Mouse (Mus musculus): ENCODE measurements around the gene Pxdn. TPM values are rescaled to one million over a fixed set of nuclear protein-coding genes. Genes with fewer than 3 reads are reported as not detected.

The Pxdn gene
- polyA plus RNA-seq, 1 experiment from 2014 or later = 72.1 TPM

- Histone ChIP-seq H3K9me3 (no peaks in the 10 kb centered on the region), H3K27ac (no peak overlapping the region), H3K27me3 (ENCODE audit: poor library complexity, severe bottlenecking) (no peaks in the 10 kb centered on the region), H3K4me3 (no peak overlapping the region), H3K36me3 (replicated peaks) (peaks cover 16% of the 10 kb centered on the region), H3K4me1 (peaks cover 41% of the 10 kb centered on the region)
- DNase-seq (ENCODE audit: extremely low spot score, low spot score) = no peak
- WGBS = 89% methylated on average over 5 of the region's 5 CpGs
Measured at GRCm38 (mm10) chr12:29958637-29959036, 21.2 kb downstream of the Pxdn start.

GRCm38 (mm10) chr12:29961041-29961440 is 23.6 kb downstream of the Pxdn start:
- 89% methylated on average over 1 of the region's 1 CpGs for WGBS
- no peak overlapping the region for H3K27ac ChIP-seq

DNA sequence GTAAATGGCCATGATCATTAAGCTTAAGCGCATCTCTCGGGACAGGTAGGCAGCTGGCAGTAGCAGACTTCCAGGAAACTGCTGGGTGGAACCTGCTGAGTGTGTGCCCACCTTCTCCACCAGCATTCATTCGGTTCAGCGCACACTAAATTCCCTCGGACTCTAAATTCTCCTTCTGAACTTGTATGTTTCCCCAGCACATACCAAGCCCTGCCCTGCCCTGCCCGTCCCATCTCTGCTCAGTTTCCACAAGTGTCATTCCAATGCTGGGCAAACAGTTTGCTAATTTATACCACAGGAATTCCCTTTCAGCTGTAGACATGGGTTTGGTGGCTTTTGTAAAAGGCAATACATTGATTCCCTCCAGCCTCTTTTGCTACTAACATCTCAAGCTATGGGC is 27.6 kb downstream of the Pxdn start:
- Histone ChIP-seq H3K4me1 (peaks cover 15% of the 10 kb centered on the region), H3K27ac (no peak overlapping the region), H3K9me3 (no peaks in the 10 kb centered on the region), H3K27me3 (ENCODE audit: poor library complexity, severe bottlenecking) (no peaks in the 10 kb centered on the region), H3K4me3 (no peak overlapping the region), H3K36me3 (replicated peaks) (peaks cover 47% of the 10 kb centered on the region)
- 97% methylated on average over 6 of the region's 6 CpGs for WGBS
- no peak for DNase-seq (ENCODE audit: extremely low spot score, low spot score)

More at GRCm38 (mm10) chr12:29961041-29961440, 23.6 kb downstream of the Pxdn start:
- Histone ChIP-seq H3K4me3 (no peak overlapping the region), H3K4me1 (peaks cover 26% of the 10 kb centered on the region), H3K9me3 (no peaks in the 10 kb centered on the region), H3K27me3 (ENCODE audit: poor library complexity, severe bottlenecking) (no peaks in the 10 kb centered on the region), H3K36me3 (replicated peaks) (peaks cover 39% of the 10 kb centered on the region)
- DNase-seq (ENCODE audit: extremely low spot score, low spot score) = no peak

GRCm38 (mm10) chr12:29971795-29972464 is 34.5 kb downstream of the Pxdn start:
- peaks cover 44% of the 10 kb centered on the region for H3K36me3 ChIP-seq (replicated peaks)
- no peak overlapping the region for H3K27ac ChIP-seq
- H3K4me3 ChIP-seq = no peak overlapping the region
- 88% methylated on average over 7 of the region's 7 CpGs for WGBS
- no peak for DNase-seq (ENCODE audit: extremely low spot score, low spot score)
- no peaks in the 10 kb centered on the region for H3K27me3 ChIP-seq (ENCODE audit: poor library complexity, severe bottlenecking)
- H3K4me1 ChIP-seq = no peaks in the 10 kb centered on the region
- H3K9me3 ChIP-seq = no peaks in the 10 kb centered on the region

DNA sequence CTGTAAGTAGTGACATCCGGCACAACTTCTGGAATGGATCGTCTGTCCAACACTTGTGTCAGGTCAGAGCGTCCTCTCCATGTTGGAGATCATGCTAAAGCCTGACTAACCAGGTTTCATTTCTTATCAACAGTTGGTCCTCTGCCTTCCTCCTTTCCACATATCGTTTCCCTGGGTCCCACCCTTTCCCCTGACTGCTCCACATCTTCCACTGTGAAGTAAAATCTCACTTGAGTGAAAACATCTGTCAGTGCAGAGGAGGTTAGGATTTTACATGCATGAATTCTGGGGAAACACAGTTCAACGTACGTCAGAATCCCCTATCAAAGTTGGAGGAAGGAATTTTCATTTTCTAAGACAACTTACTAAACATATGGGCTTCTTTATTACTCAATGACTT is 35.1 kb downstream of the Pxdn start:
- DNase-seq (ENCODE audit: extremely low spot score, low spot score) = no peak
- WGBS = 85% methylated on average over 6 of the region's 6 CpGs
- Histone ChIP-seq H3K27ac (no peak overlapping the region), H3K27me3 (ENCODE audit: poor library complexity, severe bottlenecking) (no peaks in the 10 kb centered on the region), H3K9me3 (no peaks in the 10 kb centered on the region), H3K36me3 (replicated peaks) (peaks cover 44% of the 10 kb centered on the region), H3K4me3 (no peak overlapping the region), H3K4me1 (no peaks in the 10 kb centered on the region)

DNA sequence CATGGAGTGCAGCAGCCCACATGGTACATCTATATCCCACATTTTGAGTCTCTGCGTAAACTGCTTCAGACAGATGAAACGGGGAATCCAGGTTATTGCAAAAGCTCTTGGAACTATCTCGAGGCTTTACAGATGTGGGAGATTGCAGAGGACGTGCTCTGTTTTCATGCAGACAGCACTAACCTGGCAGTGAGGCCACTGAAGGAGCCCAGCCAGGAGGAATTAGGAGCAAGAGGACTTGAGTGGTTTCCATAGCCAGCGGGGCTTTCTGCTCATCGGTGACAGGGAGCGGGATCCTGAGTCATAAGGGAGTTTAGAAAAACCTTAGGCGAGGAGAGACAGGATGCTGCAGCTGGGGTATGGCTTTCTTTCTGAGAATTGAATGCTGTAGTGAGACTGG is 42.7 kb downstream of the Pxdn start:
- Histone ChIP-seq H3K27ac (no peak overlapping the region), H3K27me3 (ENCODE audit: poor library complexity, severe bottlenecking) (no peaks in the 10 kb centered on the region), H3K4me1 (no peaks in the 10 kb centered on the region), H3K36me3 (replicated peaks) (peaks cover 98% of the 10 kb centered on the region), H3K4me3 (no peak overlapping the region), H3K9me3 (no peaks in the 10 kb centered on the region)
- WGBS = 80% methylated on average over 8 of the region's 8 CpGs
- no peak for DNase-seq (ENCODE audit: extremely low spot score, low spot score)

DNA sequence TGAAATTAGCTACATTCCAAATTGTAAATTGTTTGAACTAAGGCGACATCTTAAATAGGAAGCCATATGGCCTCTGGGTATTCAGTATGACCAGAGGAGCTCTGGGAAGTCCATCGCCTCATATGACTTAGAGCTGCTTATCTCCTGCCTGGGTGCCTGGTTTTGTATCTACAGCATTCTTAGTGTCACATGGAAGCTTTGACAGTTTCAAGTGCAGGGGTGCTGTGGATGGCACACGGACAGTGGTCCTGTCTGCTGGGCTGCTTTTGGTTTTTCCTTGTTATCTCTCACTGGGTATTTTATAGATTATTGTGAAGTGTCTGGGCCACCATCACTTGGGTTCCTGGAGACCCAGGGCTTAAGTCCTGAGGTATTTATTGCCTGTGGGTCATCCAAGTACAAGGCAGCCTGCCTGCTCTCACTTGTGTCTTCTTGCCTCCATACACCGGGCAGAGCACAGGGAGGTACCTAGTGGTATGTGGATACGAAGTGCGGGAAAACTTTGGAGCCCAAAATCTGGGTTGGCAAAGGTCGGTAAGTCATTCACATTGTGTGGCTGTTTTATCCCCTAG is 44.4 kb downstream of the Pxdn start:
- Histone ChIP-seq H3K4me3 (no peak overlapping the region), H3K27ac (no peak overlapping the region), H3K4me1 (no peaks in the 10 kb centered on the region), H3K9me3 (no peaks in the 10 kb centered on the region), H3K27me3 (ENCODE audit: poor library complexity, severe bottlenecking) (no peaks in the 10 kb centered on the region), H3K36me3 (replicated peaks) (peaks cover 99% of the 10 kb centered on the region)
- WGBS = 96% methylated on average over 7 of the region's 7 CpGs
- no peak for DNase-seq (ENCODE audit: extremely low spot score, low spot score)

GRCm38 (mm10) chr12:29983190-29983589 is 45.8 kb downstream of the Pxdn start:
- peaks cover 99% of the 10 kb centered on the region for H3K36me3 ChIP-seq (replicated peaks)
- H3K27me3 ChIP-seq (ENCODE audit: poor library complexity, severe bottlenecking) = no peaks in the 10 kb centered on the region
- no peak overlapping the region for H3K27ac ChIP-seq
- H3K9me3 ChIP-seq = no peaks in the 10 kb centered on the region
- 96% methylated on average over 9 of the region's 9 CpGs for WGBS
- H3K4me1 ChIP-seq = no peaks in the 10 kb centered on the region
- no peak overlapping the region for H3K4me3 ChIP-seq
- no peak for DNase-seq (ENCODE audit: extremely low spot score, low spot score)

DNA sequence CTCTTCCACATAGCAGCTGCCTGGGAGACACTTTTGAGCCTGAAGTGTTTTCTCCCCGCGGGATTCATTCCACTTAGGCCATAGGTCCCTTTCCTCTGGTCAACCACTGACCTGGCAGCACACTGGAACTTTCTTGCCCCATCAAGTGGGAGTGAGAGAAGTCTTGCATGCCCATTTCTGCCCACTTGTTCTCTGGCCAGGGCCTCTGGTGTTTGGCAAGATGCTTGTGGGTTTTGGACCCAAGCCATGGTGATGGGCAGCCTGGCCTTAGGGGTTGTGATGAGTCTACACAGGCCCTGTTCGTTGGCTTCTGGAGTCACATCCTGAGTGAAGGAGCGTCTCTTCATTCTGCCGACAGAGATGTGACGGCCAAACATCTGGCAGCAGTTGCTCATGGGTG is 47.7 kb downstream of the Pxdn start:
- no peak for DNase-seq (ENCODE audit: extremely low spot score, low spot score)
- H3K4me3 ChIP-seq = no peak overlapping the region
- H3K4me1 ChIP-seq = no peaks in the 10 kb centered on the region
- H3K36me3 ChIP-seq (replicated peaks) = peaks cover 98% of the 10 kb centered on the region
- H3K9me3 ChIP-seq = no peaks in the 10 kb centered on the region
- H3K27ac ChIP-seq = no peak overlapping the region
- 93% methylated on average over 6 of the region's 6 CpGs for WGBS
- no peaks in the 10 kb centered on the region for H3K27me3 ChIP-seq (ENCODE audit: poor library complexity, severe bottlenecking)

DNA sequence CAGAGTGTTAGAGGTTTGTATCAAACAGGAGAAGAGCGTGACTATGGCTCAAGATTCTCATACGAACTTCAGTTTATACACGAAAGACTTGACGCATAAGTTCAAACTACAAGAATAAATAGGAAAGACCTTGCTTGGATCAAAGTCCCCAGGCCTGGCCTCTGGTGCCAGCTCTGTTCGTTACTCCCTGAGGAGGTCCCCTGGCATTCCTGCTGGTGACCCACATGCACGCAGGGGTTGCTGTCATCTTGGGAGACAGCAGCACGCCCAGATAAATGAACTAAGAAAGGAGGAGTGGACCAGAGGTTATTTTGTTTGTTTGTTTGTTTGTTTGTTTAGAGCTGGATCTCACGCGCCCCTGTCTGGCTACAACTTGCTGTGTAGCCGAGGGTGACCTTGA is 48.8 kb downstream of the Pxdn start:
- no peak for DNase-seq (ENCODE audit: extremely low spot score, low spot score)
- Histone ChIP-seq H3K4me3 (no peak overlapping the region), H3K4me1 (no peaks in the 10 kb centered on the region), H3K9me3 (no peaks in the 10 kb centered on the region), H3K27me3 (ENCODE audit: poor library complexity, severe bottlenecking) (no peaks in the 10 kb centered on the region), H3K36me3 (replicated peaks) (peaks cover 98% of the 10 kb centered on the region), H3K27ac (no peak overlapping the region)
- WGBS = 92% methylated on average over 10 of the region's 10 CpGs

DNA sequence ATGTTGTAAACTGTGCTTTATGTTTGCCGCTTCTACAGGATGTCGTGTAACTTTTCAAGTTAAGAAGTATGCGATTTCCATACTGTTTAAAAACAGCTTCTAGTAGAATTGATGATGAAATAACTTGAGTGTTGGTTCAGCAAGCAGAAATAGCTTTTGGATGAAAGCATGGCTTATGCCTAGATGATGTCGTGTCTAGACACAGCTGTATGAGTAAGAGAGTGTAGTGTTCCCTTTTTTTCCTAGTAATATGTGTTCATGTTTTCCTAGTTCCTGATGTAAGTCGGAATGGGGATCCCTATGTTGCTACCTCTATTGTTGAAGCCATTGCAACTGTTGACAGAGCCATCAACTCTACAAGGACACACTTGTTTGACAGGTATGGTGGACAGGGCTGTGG is 61.5 kb downstream of the Pxdn start:
- Histone ChIP-seq H3K4me1 (peaks cover 6% of the 10 kb centered on the region; the same call in 1 of the 2 replicates), H3K9me3 (no peaks in the 10 kb centered on the region), H3K27ac (no peak overlapping the region), H3K27me3 (ENCODE audit: poor library complexity, severe bottlenecking) (no peaks in the 10 kb centered on the region), H3K36me3 (replicated peaks) (peaks cover 100% of the 10 kb centered on the region), H3K4me3 (no peak overlapping the region)
- WGBS = 94% methylated on average over 5 of the region's 5 CpGs
- no peak for DNase-seq (ENCODE audit: extremely low spot score, low spot score)

DNA sequence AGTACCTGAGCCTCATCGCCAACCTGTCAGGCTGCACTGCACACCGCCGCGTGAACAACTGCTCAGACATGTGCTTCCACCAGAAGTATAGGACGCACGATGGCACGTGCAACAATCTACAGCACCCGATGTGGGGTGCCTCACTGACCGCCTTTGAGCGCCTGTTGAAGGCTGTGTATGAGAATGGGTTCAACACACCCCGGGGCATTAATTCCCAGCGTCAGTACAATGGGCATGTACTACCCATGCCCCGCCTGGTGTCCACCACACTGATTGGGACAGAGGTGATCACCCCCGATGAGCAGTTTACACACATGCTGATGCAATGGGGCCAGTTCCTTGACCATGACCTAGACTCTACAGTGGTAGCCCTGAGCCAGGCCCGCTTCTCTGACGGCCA is 64.5 kb downstream of the Pxdn start:
- no peak for DNase-seq (ENCODE audit: extremely low spot score, low spot score)
- H3K27ac ChIP-seq = no peak overlapping the region
- peaks cover 12% of the 10 kb centered on the region; the same call in 1 of the 2 replicates for H3K4me1 ChIP-seq
- no peaks in the 10 kb centered on the region for H3K9me3 ChIP-seq
- H3K36me3 ChIP-seq (replicated peaks) = peaks cover 98% of the 10 kb centered on the region
- H3K4me3 ChIP-seq = no peak overlapping the region
- WGBS = 97% methylated on average over 16 of the region's 16 CpGs
- no peaks in the 10 kb centered on the region for H3K27me3 ChIP-seq (ENCODE audit: poor library complexity, severe bottlenecking)

GRCm38 (mm10) chr12:30003680-30004364 is 66.4 kb downstream of the Pxdn start:
- 77% methylated on average over 14 of the region's 14 CpGs for WGBS
- Histone ChIP-seq H3K27me3 (ENCODE audit: poor library complexity, severe bottlenecking) (no peaks in the 10 kb centered on the region), H3K9me3 (no peaks in the 10 kb centered on the region), H3K27ac (peak overlapping the region; percentile 27; the same call in 1 of the 2 replicates), H3K36me3 (replicated peaks) (peaks cover 98% of the 10 kb centered on the region), H3K4me1 (peaks cover 12% of the 10 kb centered on the region; the same call in 1 of the 2 replicates), H3K4me3 (no peak overlapping the region)
- no peak for DNase-seq (ENCODE audit: extremely low spot score, low spot score)

Measured in forebrain, embryonic 10.5 days (tissue).